Mouse (Mus musculus): Measurements from ENCODE around the gene Shisa4. TPM values are rescaled to one million over a fixed set of nuclear protein-coding genes. Genes with fewer than 3 reads are reported as not detected.

Gene Shisa4
- polyA plus RNA-seq, 1 experiment from 2014 or later, result 27.5 TPM

GRCm38 (mm10) chr1:135363446-135363845 lies 11.6 kb downstream of the Shisa4 start:
- H3K4me1 ChIP-seq, result peaks cover 19% of the 10 kb centered on the region
- H3K4me3 ChIP-seq, result no peak overlapping the region
- H3K9me3 ChIP-seq, result no peaks in the 10 kb centered on the region
- peaks cover 10% of the 10 kb centered on the region; the same call in 1 of the 2 replicates for H3K27me3 ChIP-seq (replicated peaks)
- 68% methylated on average over 8 of the region's 8 CpGs for WGBS
- H3K27ac ChIP-seq (replicated peaks), result no peak overlapping the region
- H3K36me3 ChIP-seq, result no peaks in the 10 kb centered on the region
- ATAC-seq (ENCODE audit: extremely low read depth, insufficient number of reproducible peaks, low FRiP score, low TSS enrichment), result no peak
- H3K9ac ChIP-seq, result no peak overlapping the region
- H3K4me2 ChIP-seq, result no peak overlapping the region

- Histone ChIP-seq H3K36me3 (no peaks in the 10 kb centered on the region), H3K27me3 (replicated peaks) (peaks cover 9% of the 10 kb centered on the region; the same call in 1 of the 2 replicates), H3K4me3 (no peak overlapping the region), H3K4me2 (no peak overlapping the region), H3K9ac (no peak overlapping the region), H3K9me3 (no peaks in the 10 kb centered on the region), H3K27ac (replicated peaks) (no peak overlapping the region), H3K4me1 (peaks cover 18% of the 10 kb centered on the region)
- no peak for ATAC-seq (ENCODE audit: extremely low read depth, insufficient number of reproducible peaks, low FRiP score, low TSS enrichment)
Observed at GRCm38 (mm10) chr1:135362115-135362514, 12.9 kb downstream of the Shisa4 start.

GRCm38 (mm10) chr1:135361491-135361890 lies 13.5 kb downstream of the Shisa4 start:
- no peaks in the 10 kb centered on the region for H3K36me3 ChIP-seq
- H3K27ac ChIP-seq (replicated peaks), result no peak overlapping the region
- H3K27me3 ChIP-seq (replicated peaks), result peaks cover 7% of the 10 kb centered on the region; the same call in 1 of the 2 replicates
- no peak overlapping the region for H3K9ac ChIP-seq
- ATAC-seq (ENCODE audit: extremely low read depth, insufficient number of reproducible peaks, low FRiP score, low TSS enrichment), result no peak
- H3K4me1 ChIP-seq, result peaks cover 13% of the 10 kb centered on the region
- H3K4me3 ChIP-seq, result no peak overlapping the region
- no peaks in the 10 kb centered on the region for H3K9me3 ChIP-seq
- H3K4me2 ChIP-seq, result no peak overlapping the region
- 84% methylated on average over 4 of the region's 4 CpGs for WGBS

- no peak overlapping the region for H3K9ac ChIP-seq
- 21% methylated on average over 2 of the region's 2 CpGs for WGBS
- no peaks in the 10 kb centered on the region for H3K36me3 ChIP-seq
- no peak overlapping the region for H3K4me3 ChIP-seq
- peaks cover 13% of the 10 kb centered on the region for H3K4me1 ChIP-seq
- H3K4me2 ChIP-seq, result no peak overlapping the region
- no peaks in the 10 kb centered on the region for H3K9me3 ChIP-seq
- no peak for ATAC-seq (ENCODE audit: extremely low read depth, insufficient number of reproducible peaks, low FRiP score, low TSS enrichment)
- H3K27ac ChIP-seq (replicated peaks), result peak overlapping the region; percentile 57; the same call in 1 of the 2 replicates
- no peaks in the 10 kb centered on the region for H3K27me3 ChIP-seq (replicated peaks)
Observed at GRCm38 (mm10) chr1:135359071-135359470, 16.0 kb downstream of the Shisa4 start.

GRCm38 (mm10) chr1:135351953-135352352 lies 23.1 kb downstream of the Shisa4 start:
- Histone ChIP-seq H3K4me3 (no peak overlapping the region), H3K4me2 (no peak overlapping the region), H3K27ac (replicated peaks) (no peak overlapping the region), H3K4me1 (peaks cover 14% of the 10 kb centered on the region), H3K36me3 (no peaks in the 10 kb centered on the region), H3K27me3 (replicated peaks) (no peaks in the 10 kb centered on the region), H3K9ac (no peak overlapping the region), H3K9me3 (no peaks in the 10 kb centered on the region)
- 72% methylated on average over 3 of the region's 3 CpGs for WGBS
- ATAC-seq (ENCODE audit: extremely low read depth, insufficient number of reproducible peaks, low FRiP score, low TSS enrichment), result no peak

GRCm38 (mm10) chr1:135347498-135348169 lies 27.4 kb downstream of the Shisa4 start:
- Histone ChIP-seq H3K36me3 (no peaks in the 10 kb centered on the region), H3K4me3 (no peak overlapping the region), H3K4me1 (peaks cover 17% of the 10 kb centered on the region), H3K4me2 (no peak overlapping the region), H3K9me3 (no peaks in the 10 kb centered on the region), H3K27ac (replicated peaks) (peak overlapping the region; percentile 26), H3K9ac (no peak overlapping the region), H3K27me3 (replicated peaks) (no peaks in the 10 kb centered on the region)
- WGBS, result 28% methylated on average over 4 of the region's 4 CpGs
- no peak for ATAC-seq (ENCODE audit: extremely low read depth, insufficient number of reproducible peaks, low FRiP score, low TSS enrichment)

GRCm38 (mm10) chr1:135346891-135347290 lies 28.1 kb downstream of the Shisa4 start:
- no peaks in the 10 kb centered on the region for H3K9me3 ChIP-seq
- H3K9ac ChIP-seq, result no peak overlapping the region
- peak overlapping the region; percentile 26 for H3K27ac ChIP-seq (replicated peaks)
- WGBS, result 45% methylated on average over 3 of the region's 3 CpGs
- no peaks in the 10 kb centered on the region for H3K27me3 ChIP-seq (replicated peaks)
- H3K36me3 ChIP-seq, result no peaks in the 10 kb centered on the region
- H3K4me2 ChIP-seq, result no peak overlapping the region
- no peak for ATAC-seq (ENCODE audit: extremely low read depth, insufficient number of reproducible peaks, low FRiP score, low TSS enrichment)
- H3K4me1 ChIP-seq, result peaks cover 17% of the 10 kb centered on the region
- no peak overlapping the region for H3K4me3 ChIP-seq

- Histone ChIP-seq H3K27me3 (replicated peaks) (no peaks in the 10 kb centered on the region), H3K4me1 (peaks cover 17% of the 10 kb centered on the region), H3K4me3 (no peak overlapping the region), H3K9ac (no peak overlapping the region), H3K9me3 (no peaks in the 10 kb centered on the region), H3K27ac (replicated peaks) (no peak overlapping the region), H3K36me3 (no peaks in the 10 kb centered on the region), H3K4me2 (no peak overlapping the region)
- 58% methylated on average over 4 of the region's 4 CpGs for WGBS
- ATAC-seq (ENCODE audit: extremely low read depth, insufficient number of reproducible peaks, low FRiP score, low TSS enrichment), result no peak
Observed at GRCm38 (mm10) chr1:135344026-135344425, 31.0 kb downstream of the Shisa4 start.

- Histone ChIP-seq H3K9me3 (no peaks in the 10 kb centered on the region), H3K27me3 (replicated peaks) (peaks cover 8% of the 10 kb centered on the region; the same call in 1 of the 2 replicates), H3K36me3 (no peaks in the 10 kb centered on the region), H3K4me1 (peaks cover 3% of the 10 kb centered on the region), H3K4me2 (no peak overlapping the region), H3K27ac (replicated peaks) (no peak overlapping the region), H3K9ac (no peak overlapping the region), H3K4me3 (no peak overlapping the region)
- ATAC-seq (ENCODE audit: extremely low read depth, insufficient number of reproducible peaks, low FRiP score, low TSS enrichment), result no peak
- WGBS, result 76% methylated on average over 8 of the region's 8 CpGs
Observed at GRCm38 (mm10) chr1:135341947-135342346, 33.1 kb downstream of the Shisa4 start.

GRCm38 (mm10) chr1:135330578-135330977 lies 44.5 kb downstream of the Shisa4 start:
- no peak for ATAC-seq (ENCODE audit: extremely low read depth, insufficient number of reproducible peaks, low FRiP score, low TSS enrichment)
- 60% methylated on average over 6 of the region's 6 CpGs for WGBS

GRCm38 (mm10) chr1:135328368-135328767 lies 46.7 kb downstream of the Shisa4 start:
- no peak overlapping the region for H3K27ac ChIP-seq (replicated peaks)
- H3K36me3 ChIP-seq, result no peaks in the 10 kb centered on the region
- WGBS, result 67% methylated on average over 5 of the region's 5 CpGs
- H3K4me1 ChIP-seq, result peaks cover 20% of the 10 kb centered on the region
- no peaks in the 10 kb centered on the region for H3K9me3 ChIP-seq
- no peak for ATAC-seq (ENCODE audit: extremely low read depth, insufficient number of reproducible peaks, low FRiP score, low TSS enrichment)
- no peak overlapping the region for H3K9ac ChIP-seq
- H3K27me3 ChIP-seq (replicated peaks), result peaks cover 9% of the 10 kb centered on the region
- no peak overlapping the region for H3K4me3 ChIP-seq
- H3K4me2 ChIP-seq, result no peak overlapping the region

More at GRCm38 (mm10) chr1:135330578-135330977, 44.5 kb downstream of the Shisa4 start:
- Histone ChIP-seq H3K36me3 (no peaks in the 10 kb centered on the region), H3K4me1 (peaks cover 23% of the 10 kb centered on the region), H3K9me3 (no peaks in the 10 kb centered on the region), H3K4me2 (no peak overlapping the region), H3K27ac (replicated peaks) (no peak overlapping the region), H3K27me3 (replicated peaks) (peaks cover 7% of the 10 kb centered on the region), H3K9ac (0 out of 2 replicates have a peak overlapping the region, but pooled peaks have one; percentile 5), H3K4me3 (no peak overlapping the region)

GRCm38 (mm10) chr1:135325934-135326333 lies 49.1 kb downstream of the Shisa4 start:
- H3K9ac ChIP-seq, result no peak overlapping the region
- no peaks in the 10 kb centered on the region for H3K9me3 ChIP-seq
- peaks cover 13% of the 10 kb centered on the region for H3K4me1 ChIP-seq
- peak overlapping the region; percentile 66 for H3K4me2 ChIP-seq
- no peak for ATAC-seq (ENCODE audit: extremely low read depth, insufficient number of reproducible peaks, low FRiP score, low TSS enrichment)
- peaks cover 26% of the 10 kb centered on the region for H3K27me3 ChIP-seq (replicated peaks)
- H3K36me3 ChIP-seq, result no peaks in the 10 kb centered on the region
- H3K4me3 ChIP-seq, result 0 out of 2 replicates have a peak overlapping the region, but pooled peaks have one; percentile 42
- no peak overlapping the region for H3K27ac ChIP-seq (replicated peaks)
- WGBS, result 73% methylated on average over 2 of the region's 2 CpGs

Measured in heart, embryonic 13.5 days (tissue).